Mouse (Mus musculus) forebrain, embryonic 10.5 days (tissue): ENCODE data around the gene Msrb3. TPM values are rescaled to one million over a fixed set of nuclear protein-coding genes. Genes with fewer than 3 reads are reported as not detected.

Experiments used
- DNase-seq: peaks from one replicate; pipeline ENCODE4 v3.0.0-alpha.2; 2017; ENCODE audit warnings: low spot score; ENCODE audit errors: extremely low spot score
- H3K27ac ChIP-seq: fragments of 300-500 bp; sonication (generic); 2 replicates; pipeline ENCODE4 v1.5.1; 2016; ENCODE audit warnings: mild to moderate bottlenecking
- H3K27me3 ChIP-seq: fragments of 300-500 bp; sonication (generic); 2 replicates; pipeline ENCODE4 v1.6.1; 2016; ENCODE audit warnings: mild to moderate bottlenecking; ENCODE audit not compliant: poor library complexity, severe bottlenecking
- H3K36me3 ChIP-seq: fragments of 300-500 bp; sonication (generic); replicated peaks from 2 replicates; pipeline ENCODE4 v1.6.1; 2016; ENCODE audit warnings: mild to moderate bottlenecking, moderate library complexity
- H3K4me1 ChIP-seq: fragments of 300-500 bp; sonication (generic); 2 replicates; pipeline ENCODE4 v1.6.1; 2016
- H3K4me3 ChIP-seq: fragments of 300-500 bp; sonication (generic); 2 replicates; pipeline ENCODE4 v1.5.1; 2016; ENCODE audit warnings: mild to moderate bottlenecking, moderate library complexity
- H3K9me3 ChIP-seq: fragments of 300-500 bp; sonication (generic); 2 replicates; pipeline ENCODE4 v1.6.1; 2016; ENCODE audit warnings: mild to moderate bottlenecking, moderate library complexity
- WGBS: fragments of 180-500 bp; shearing (Covaris S2); methylation state at CpG from one replicate; pipeline ENCODE4 v1.1.7; 2016; 5-methylcytosine and 5-hydroxymethylcytosine counted together
- polyA plus RNA-seq: library from polyadenylated mRNA; unstranded; fragments of >200 nt; fragmentation: Nextera tagmentation; extraction: Ambion mirVana; gene quantifications from 2 replicates; pipeline ENCODE4 v1.2.1, GENCODE M21; 2016

The Msrb3 gene
- polyA plus RNA-seq, 1 experiment from 2014 or later, result 5.7 TPM

DNA sequence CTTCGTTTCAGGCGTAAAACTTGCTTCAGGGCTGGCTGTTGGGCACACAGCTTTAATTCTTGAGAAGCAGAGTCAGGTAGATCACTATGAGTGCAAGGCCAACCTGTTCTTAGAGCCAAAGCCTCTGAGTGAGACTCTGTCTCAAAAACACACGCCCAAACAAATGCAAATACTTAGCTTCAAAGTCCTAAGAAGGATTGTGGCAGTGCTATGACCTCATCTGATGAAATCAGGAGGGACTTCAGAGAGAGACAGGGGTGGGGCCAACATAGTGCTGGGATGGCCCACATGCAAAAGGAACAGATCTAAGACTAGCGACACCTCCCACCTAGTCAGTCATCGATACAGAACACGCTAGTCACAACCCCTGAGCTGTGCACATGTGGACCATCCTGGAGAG is 150.7 kb downstream of the Msrb3 start:
- no peak for DNase-seq
- Histone ChIP-seq H3K4me3 (no peak overlapping the region), H3K36me3 (no peaks in the 10 kb centered on the region), H3K27me3 (peaks cover 12% of the 10 kb centered on the region; the same call in 1 of the 2 replicates), H3K4me1 (peaks cover 48% of the 10 kb centered on the region), H3K9me3 (peaks cover 11% of the 10 kb centered on the region; the same call in 1 of the 2 replicates), H3K27ac (peak overlapping the region; percentile 21; the same call in 1 of the 2 replicates)
- WGBS, result 89% methylated on average over 6 of the region's 6 CpGs

DNA sequence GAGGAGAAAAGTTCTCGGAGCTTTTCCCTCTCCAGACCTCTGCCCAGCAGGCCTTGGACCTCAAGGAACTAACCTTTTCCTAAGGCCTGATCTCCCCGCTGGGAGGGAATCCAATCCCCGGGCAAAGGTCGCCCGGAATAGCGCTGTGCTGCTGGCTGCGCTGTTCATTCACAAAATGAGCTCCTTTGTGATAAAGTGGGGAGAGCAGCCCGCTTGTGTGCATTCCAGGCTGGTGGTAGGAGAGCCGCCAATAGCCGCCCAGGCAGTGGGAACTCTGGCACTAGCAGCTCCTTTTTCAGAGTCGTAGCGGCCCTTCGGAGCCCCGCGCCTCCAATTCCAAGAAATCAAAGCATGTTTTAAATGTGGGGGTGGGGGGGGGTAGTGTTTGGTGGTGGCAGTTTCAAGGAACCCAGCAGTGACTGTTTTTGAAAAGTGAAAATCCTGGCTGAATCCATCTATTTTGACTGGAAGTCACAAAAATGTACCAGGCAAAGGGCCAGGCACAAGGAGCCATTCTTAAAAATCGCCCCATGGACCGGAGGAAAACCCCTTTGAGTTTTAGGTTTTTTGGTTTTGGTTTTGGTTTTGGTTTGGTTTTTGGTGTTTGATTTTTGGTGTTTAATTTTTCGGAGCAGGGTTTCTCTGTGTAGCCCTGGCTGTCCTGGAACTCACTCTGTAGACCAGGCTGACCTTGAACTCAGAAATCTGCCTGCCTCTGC is 153.6 kb downstream of the Msrb3 start:
- WGBS, result 3% methylated on average over 18 of the region's 18 CpGs
- Histone ChIP-seq H3K36me3 (no peaks in the 10 kb centered on the region), H3K9me3 (peaks cover 7% of the 10 kb centered on the region; the same call in 1 of the 2 replicates), H3K27me3 (peaks cover 37% of the 10 kb centered on the region), H3K27ac (peak overlapping the region; percentile 96), H3K4me3 (peak overlapping the region; percentile 44), H3K4me1 (peaks cover 55% of the 10 kb centered on the region)
- DNase-seq, result peak; percentile 91

DNA sequence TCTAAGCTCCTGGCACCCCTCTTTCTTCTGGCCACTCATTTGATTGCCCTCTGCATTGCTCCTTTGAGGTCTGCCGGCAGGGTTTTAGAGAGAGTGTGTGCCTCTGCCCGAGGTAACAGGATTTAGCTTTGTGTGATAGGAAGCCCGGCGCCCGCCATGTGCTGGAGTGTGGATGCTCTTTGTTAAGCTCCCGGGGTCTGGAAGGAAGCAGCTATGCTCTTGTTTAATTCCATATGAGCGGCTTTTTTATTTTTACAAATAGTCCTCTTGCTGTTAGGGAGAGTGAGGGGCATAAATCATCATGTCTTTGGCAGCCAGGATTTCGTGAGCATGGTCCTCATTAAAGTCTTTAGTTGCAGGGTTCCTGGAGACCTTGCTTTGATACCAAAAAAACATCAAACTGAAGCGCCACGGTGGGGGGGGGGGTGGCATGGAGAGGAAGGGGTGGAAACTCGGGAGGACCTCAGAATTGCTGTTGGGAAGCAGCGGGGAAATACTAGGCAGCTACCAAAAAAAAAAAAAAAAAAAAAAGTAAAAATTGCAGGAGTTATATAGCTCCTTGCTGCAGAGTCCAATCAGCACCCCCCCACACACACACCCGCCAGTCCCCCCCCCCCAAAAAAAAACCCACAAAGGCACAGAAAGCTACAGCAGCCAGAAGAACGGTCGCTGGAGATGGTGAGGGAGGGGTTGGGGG is 154.3 kb downstream of the Msrb3 start:
- WGBS, result under 1% methylated on average over 15 of the region's 15 CpGs
- peak; percentile 80 for DNase-seq

DNA sequence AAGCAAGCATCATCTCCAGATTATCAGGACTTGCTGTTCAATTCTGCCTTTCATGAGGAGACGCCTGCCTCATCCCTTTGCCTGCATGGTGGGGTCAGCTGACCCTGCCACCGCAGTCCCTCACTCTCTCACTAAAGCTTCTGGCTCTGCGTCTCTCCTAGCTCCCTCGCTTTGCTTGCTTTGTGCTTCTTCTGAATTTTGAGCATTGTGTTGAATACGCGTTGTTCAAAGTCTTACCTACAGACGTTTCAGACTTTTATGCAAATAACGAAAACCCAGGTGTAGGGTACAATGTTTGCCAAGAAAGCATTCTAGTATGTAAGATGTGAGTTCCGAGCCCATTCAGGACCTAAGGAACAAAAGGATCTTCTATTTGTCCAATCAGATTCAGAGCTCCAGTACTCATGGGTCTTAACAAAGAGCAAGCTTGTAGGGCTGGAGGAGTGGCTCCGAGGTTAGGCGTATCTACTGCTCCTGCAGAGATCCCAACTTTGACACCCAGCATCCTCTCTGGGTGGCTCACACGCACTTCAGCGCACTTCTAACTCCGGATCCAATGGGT is 162.3 kb downstream of the Msrb3 start:
- no peaks in the 10 kb centered on the region for H3K9me3 ChIP-seq
- H3K36me3 ChIP-seq, result no peaks in the 10 kb centered on the region
- H3K27me3 ChIP-seq, result peaks cover 18% of the 10 kb centered on the region
- WGBS, result 7% methylated on average over 14 of the region's 14 CpGs
- peak overlapping the region; percentile 44 for H3K4me3 ChIP-seq
- no peak for DNase-seq
- H3K4me1 ChIP-seq, result peaks cover 33% of the 10 kb centered on the region
- peak overlapping the region; percentile 79 for H3K27ac ChIP-seq

More for the DNA sequence above, 154.3 kb downstream of the Msrb3 start:
- Histone ChIP-seq H3K4me1 (peaks cover 55% of the 10 kb centered on the region), H3K27me3 (peaks cover 40% of the 10 kb centered on the region), H3K4me3 (peak overlapping the region; percentile 44), H3K9me3 (peaks cover 1% of the 10 kb centered on the region; the same call in 1 of the 2 replicates), H3K27ac (peak overlapping the region; percentile 96), H3K36me3 (no peaks in the 10 kb centered on the region)

DNA sequence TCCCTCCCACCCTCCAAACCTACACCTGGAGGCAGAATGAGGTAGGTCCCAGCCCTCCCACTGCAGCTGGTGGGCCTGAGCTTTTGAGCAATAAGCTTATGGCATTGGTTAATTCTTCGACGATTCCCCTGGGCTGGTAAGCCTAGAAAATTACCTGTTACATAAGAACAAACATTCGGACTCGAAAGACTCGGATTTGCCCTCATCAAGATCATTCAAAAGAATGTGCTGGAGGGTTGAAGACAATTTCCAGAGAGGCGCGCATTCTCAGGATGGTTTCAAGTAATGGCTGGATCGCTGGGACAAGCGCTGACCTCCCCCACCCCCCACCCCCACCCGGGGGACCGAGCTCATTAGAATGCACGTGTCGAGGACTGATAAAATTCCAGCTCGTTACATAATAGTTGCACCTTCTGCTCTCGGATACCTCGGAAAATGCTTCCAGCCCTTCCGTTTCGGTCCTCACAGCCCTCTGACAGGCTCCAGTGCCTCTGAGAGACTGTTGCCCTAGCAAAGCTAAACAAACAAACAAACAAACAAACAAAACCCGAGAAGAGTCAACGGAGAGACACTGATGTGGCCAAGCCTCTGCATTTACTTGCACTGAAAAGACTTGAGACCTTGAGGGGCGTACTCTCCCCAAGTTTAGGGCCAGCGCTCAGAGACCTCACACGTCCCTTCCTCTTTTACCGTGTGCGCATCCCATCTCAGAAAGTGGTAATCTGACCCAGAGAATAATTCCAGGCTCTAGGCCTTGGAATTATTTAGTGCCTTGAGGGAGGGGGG is 163.0 kb downstream of the Msrb3 start:
- H3K4me1 ChIP-seq, result peaks cover 34% of the 10 kb centered on the region
- no peak for DNase-seq
- 3% methylated on average over 25 of the region's 25 CpGs for WGBS
- no peaks in the 10 kb centered on the region for H3K9me3 ChIP-seq
- H3K27me3 ChIP-seq, result peaks cover 12% of the 10 kb centered on the region
- H3K4me3 ChIP-seq, result peak overlapping the region; percentile 44
- no peaks in the 10 kb centered on the region for H3K36me3 ChIP-seq
- peak overlapping the region; percentile 79 for H3K27ac ChIP-seq

DNA sequence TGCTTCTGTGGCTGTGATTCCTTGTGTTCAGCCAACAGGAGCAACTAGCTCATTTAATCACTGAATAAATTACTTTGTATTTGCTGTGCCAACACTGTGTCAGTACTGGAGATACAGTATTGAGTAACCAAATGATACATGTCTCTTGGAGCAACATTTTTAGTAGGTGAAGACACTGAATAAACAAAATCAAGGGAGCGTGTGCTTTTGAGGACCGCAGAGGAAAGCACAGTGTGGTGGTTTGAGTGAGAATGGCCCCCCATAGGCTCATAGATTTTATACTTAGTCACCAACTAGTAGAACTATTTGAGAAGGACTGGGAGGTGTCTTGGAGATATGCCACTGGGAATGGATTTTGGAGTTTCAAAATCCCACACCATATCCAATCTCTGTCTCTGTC is 164.5 kb downstream of the Msrb3 start:
- WGBS, result 99% methylated on average over 2 of the region's 2 CpGs

More for the DNA sequence above, 164.5 kb downstream of the Msrb3 start:
- DNase-seq, result no peak
- peaks cover 3% of the 10 kb centered on the region for H3K27me3 ChIP-seq
- H3K4me3 ChIP-seq, result no peak overlapping the region
- H3K36me3 ChIP-seq, result no peaks in the 10 kb centered on the region
- no peaks in the 10 kb centered on the region for H3K9me3 ChIP-seq
- H3K27ac ChIP-seq, result no peak overlapping the region
- peaks cover 34% of the 10 kb centered on the region for H3K4me1 ChIP-seq

Other genes with a start within 250 kb of the Msrb3 start
- 2.3 and 2.5 TPM in 2 replicates for gene Lemd3, start 80.2 kb upstream of the Msrb3 start, polyA plus RNA-seq
- gene Wif1, start 134.9 kb upstream of the Msrb3 start, polyA plus RNA-seq, result 2.6 and 2.7 TPM in 2 replicates